Mouse (Mus musculus) spleen, postnatal 4 days (tissue): ENCODE results near the gene Terf2.

Experiments
- DNase-seq, 2 experiments: peaks; one replicate each; pipeline ENCODE4 v3.0.0; 2022; ENCODE audit warnings: low spot score in 2 of 2

Terf2 gene

GRCm38 (mm10) chr8:107096366-107097036 lies at the start of gene Terf2:
Gene Terf2, minus strand, starts transcription at chr8:107096547.
- DNase-seq: peak; percentile 88 to 92

GRCm38 (mm10) chr8:107143501-107143900 lies 47.2 kb upstream of the Terf2 start:
- no peak for DNase-seq

GRCm38 (mm10) chr8:107142539-107142938 lies 46.2 kb upstream of the Terf2 start:
- DNase-seq: no peak

GRCm38 (mm10) chr8:107139704-107140470 lies 43.5 kb upstream of the Terf2 start:
- no peak for DNase-seq

GRCm38 (mm10) chr8:107138338-107138737 lies 42.0 kb upstream of the Terf2 start:
- DNase-seq: no peak

- no peak for DNase-seq
These were observed 41.2 kb upstream of the Terf2 start for GRCm38 (mm10) chr8:107137591-107137990.

GRCm38 (mm10) chr8:107136003-107136612 lies 39.8 kb upstream of the Terf2 start:
- no peak for DNase-seq

- DNase-seq: no peak
These were observed 37.5 kb upstream of the Terf2 start for GRCm38 (mm10) chr8:107133881-107134280.

- DNase-seq: no peak
These were observed 36.5 kb upstream of the Terf2 start for GRCm38 (mm10) chr8:107132581-107133491.

GRCm38 (mm10) chr8:107130028-107130427 lies 33.7 kb upstream of the Terf2 start:
- no peak for DNase-seq

- DNase-seq: no peak
These were observed 33.1 kb upstream of the Terf2 start for GRCm38 (mm10) chr8:107129171-107130025.

- DNase-seq: no peak
These were observed 28.0 kb upstream of the Terf2 start for GRCm38 (mm10) chr8:107124343-107124742.

- DNase-seq: no peak
These were observed 26.8 kb upstream of the Terf2 start for GRCm38 (mm10) chr8:107123063-107123614.

- DNase-seq: no peak
These were observed 25.4 kb upstream of the Terf2 start for GRCm38 (mm10) chr8:107121681-107122291.

GRCm38 (mm10) chr8:107120806-107121205 lies 24.5 kb upstream of the Terf2 start:
- no peak for DNase-seq

- DNase-seq: no peak
These were observed 23.1 kb upstream of the Terf2 start for GRCm38 (mm10) chr8:107119412-107119811.

- DNase-seq: no peak
These were observed 22.5 kb upstream of the Terf2 start for GRCm38 (mm10) chr8:107118803-107119233.

GRCm38 (mm10) chr8:107117019-107117418 lies 20.7 kb upstream of the Terf2 start:
- DNase-seq: no peak

- DNase-seq: peak; percentile 68 to 85
These were observed 19.7 kb upstream of the Terf2 start for GRCm38 (mm10) chr8:107116023-107116422.

- DNase-seq: no peak
These were observed 18.6 kb upstream of the Terf2 start for GRCm38 (mm10) chr8:107115008-107115320.
